Mouse (Mus musculus) hindbrain, embryonic 14.5 days (tissue): ENCODE data around the gene Neurl4. TPM values are rescaled to one million over a fixed set of nuclear protein-coding genes. Genes with fewer than 3 reads are reported as not detected.

Experiments used
- ATAC-seq: fragments of 200-750 bp; cut with Nextera tagmentation; 2 replicates; pipeline ENCODE4 v1.8.0; 2017; ENCODE audit warnings: moderate number of reproducible peaks, mild to moderate bottlenecking, moderate TSS enrichment, moderate library complexity; ENCODE audit not compliant: low FRiP score
- DNase-seq: peaks from one replicate; pipeline ENCODE4 v3.0.0-alpha.2; 2015; ENCODE audit warnings: low spot score
- H3K27ac ChIP-seq: fragments of 300-500 bp; sonication (generic); 2 replicates; pipeline ENCODE4 v1.5.1; 2014; ENCODE audit warnings: mild to moderate bottlenecking, moderate library complexity
- H3K27me3 ChIP-seq: fragments of 300-500 bp; sonication (generic); 2 replicates; pipeline ENCODE4 v1.6.1; 2014; ENCODE audit warnings: mild to moderate bottlenecking, low read length, mixed read lengths; ENCODE audit not compliant: control insufficient read depth, insufficient read depth
- H3K36me3 ChIP-seq: fragments of 300-500 bp; sonication (generic); replicated peaks from 2 replicates; pipeline ENCODE4 v1.6.1; 2014; ENCODE audit not compliant: control insufficient read depth, insufficient read depth
- H3K4me1 ChIP-seq: fragments of 300-500 bp; sonication (generic); replicated peaks from 2 replicates; pipeline ENCODE4 v1.6.1; 2014; ENCODE audit warnings: antibody characterized with exemption, low read length, mixed read lengths; ENCODE audit not compliant: control insufficient read depth, insufficient read depth
- H3K4me2 ChIP-seq: fragments of 300-500 bp; sonication (generic); replicated peaks from 2 replicates; pipeline ENCODE4 v1.6.1; 2014; ENCODE audit warnings: mild to moderate bottlenecking, moderate library complexity
- H3K4me3 ChIP-seq: fragments of 300-500 bp; sonication (generic); replicated peaks from 2 replicates; pipeline ENCODE4 v1.5.1; 2014; ENCODE audit warnings: mild to moderate bottlenecking, low read length
- H3K9ac ChIP-seq: fragments of 300-500 bp; sonication (generic); 2 replicates; pipeline ENCODE4 v1.6.1; 2014
- H3K9me3 ChIP-seq: fragments of 300-500 bp; sonication (generic); 2 replicates; pipeline ENCODE4 v1.6.1; 2016; ENCODE audit warnings: low read length; ENCODE audit not compliant: control insufficient read depth
- WGBS: fragments of 180-500 bp; shearing (Covaris S2); extraction: QIAGEN DNeasy Blood & Tissue Kit; methylation state at CpG from one replicate; pipeline ENCODE4 v1.1.7; 2014; 5-methylcytosine and 5-hydroxymethylcytosine counted together
- polyA plus RNA-seq: library from polyadenylated mRNA; unstranded; fragments of >200 nt; fragmentation: Nextera tagmentation; extraction: Ambion mirVana; gene quantifications from 2 replicates; pipeline ENCODE4 v1.2.1, GENCODE M21; 2014

The Neurl4 gene
- polyA plus RNA-seq, 1 experiment from 2014 or later, result 28.1 TPM

GRCm38 (mm10) chr11:69879711-69880110 lies 21.2 kb upstream of the Neurl4 start:
- Histone ChIP-seq H3K9ac (no peak overlapping the region), H3K36me3 (no peaks in the 10 kb centered on the region), H3K9me3 (no peaks in the 10 kb centered on the region), H3K4me3 (peak overlapping the region; percentile 37), H3K27me3 (peaks cover 15% of the 10 kb centered on the region), H3K4me2 (peak overlapping the region; percentile 66), H3K4me1 (peaks cover 16% of the 10 kb centered on the region; the same call in 1 of the 2 replicates), H3K27ac (no peak overlapping the region)
- no peak for DNase-seq
- WGBS, result 55% methylated on average over 15 of the region's 15 CpGs
- no peak for ATAC-seq

- 0 out of 2 replicates have a peak, but pooled peaks have one; percentile 25 for ATAC-seq
- H3K4me1 ChIP-seq, result peaks cover 16% of the 10 kb centered on the region; the same call in 1 of the 2 replicates
- peak overlapping the region; percentile 14 for H3K27ac ChIP-seq
- peak; percentile 68 for DNase-seq
- H3K36me3 ChIP-seq, result no peaks in the 10 kb centered on the region
- H3K9me3 ChIP-seq, result no peaks in the 10 kb centered on the region
- H3K9ac ChIP-seq, result peak overlapping the region; percentile 57
- WGBS, result 0% methylated on average over 18 of the region's 18 CpGs
- peak overlapping the region; percentile 37 for H3K4me3 ChIP-seq
- H3K4me2 ChIP-seq, result peak overlapping the region; percentile 66
- H3K27me3 ChIP-seq, result peaks cover 15% of the 10 kb centered on the region
These were observed 20.4 kb upstream of the Neurl4 start for GRCm38 (mm10) chr11:69880506-69880852.

GRCm38 (mm10) chr11:69880853-69881603 lies 19.8 kb upstream of the Neurl4 start, which contains the start of gene Kctd11:
Gene Kctd11 (minus strand): TSS chr11:69881406.
- H3K9me3 ChIP-seq, result no peaks in the 10 kb centered on the region
- H3K27ac ChIP-seq, result peak within 1 kb of the TSS; percentile 14
- H3K4me1 ChIP-seq, result peaks cover 16% of the 10 kb centered on the region; the same call in 1 of the 2 replicates
- peak within 1 kb of the TSS; percentile 57 for H3K9ac ChIP-seq
- under 1% methylated on average over 46 of the region's 46 CpGs for WGBS
- H3K36me3 ChIP-seq, result no peaks in the 10 kb centered on the region
- H3K4me3 ChIP-seq, result peak within 1 kb of the TSS; percentile 37
- ATAC-seq, result peak; percentile 80
- H3K4me2 ChIP-seq, result peak within 1 kb of the TSS; percentile 66
- H3K27me3 ChIP-seq, result peaks cover 15% of the 10 kb centered on the region
- DNase-seq, result peak; percentile 49

GRCm38 (mm10) chr11:69881787-69882670 lies 18.8 kb upstream of the Neurl4 start:
- peak overlapping the region; percentile 37 for H3K4me3 ChIP-seq
- H3K36me3 ChIP-seq, result no peaks in the 10 kb centered on the region
- H3K9ac ChIP-seq, result peak overlapping the region; percentile 57
- 62% methylated on average over 21 of the region's 21 CpGs for WGBS
- H3K27me3 ChIP-seq, result peaks cover 15% of the 10 kb centered on the region
- H3K4me1 ChIP-seq, result peaks cover 16% of the 10 kb centered on the region; the same call in 1 of the 2 replicates
- no peaks in the 10 kb centered on the region for H3K9me3 ChIP-seq
- H3K4me2 ChIP-seq, result peak overlapping the region; percentile 66
- H3K27ac ChIP-seq, result no peak overlapping the region
- ATAC-seq (no peak), DNase-seq (no peak)

GRCm38 (mm10) chr11:69883066-69883465 lies 17.8 kb upstream of the Neurl4 start:
- Histone ChIP-seq H3K4me2 (no peak overlapping the region), H3K36me3 (no peaks in the 10 kb centered on the region), H3K9ac (no peak overlapping the region), H3K27me3 (peaks cover 15% of the 10 kb centered on the region), H3K4me3 (no peak overlapping the region), H3K27ac (no peak overlapping the region), H3K9me3 (no peaks in the 10 kb centered on the region), H3K4me1 (peaks cover 16% of the 10 kb centered on the region; the same call in 1 of the 2 replicates)
- 63% methylated on average over 4 of the region's 4 CpGs for WGBS
- ATAC-seq (no peak), DNase-seq (no peak)

- WGBS, result 89% methylated on average over 8 of the region's 8 CpGs
- H3K4me1 ChIP-seq, result peaks cover 16% of the 10 kb centered on the region; the same call in 1 of the 2 replicates
- H3K9ac ChIP-seq, result no peak overlapping the region
- H3K27ac ChIP-seq, result no peak overlapping the region
- H3K27me3 ChIP-seq, result peaks cover 15% of the 10 kb centered on the region
- no peaks in the 10 kb centered on the region for H3K9me3 ChIP-seq
- no peak overlapping the region for H3K4me2 ChIP-seq
- H3K36me3 ChIP-seq, result no peaks in the 10 kb centered on the region
- H3K4me3 ChIP-seq, result no peak overlapping the region
- no peak for ATAC-seq
- DNase-seq, result no peak
These were observed 17.2 kb upstream of the Neurl4 start for GRCm38 (mm10) chr11:69883527-69884151.

- ATAC-seq (no peak), DNase-seq (no peak)
- H3K36me3 ChIP-seq, result no peaks in the 10 kb centered on the region
- H3K27ac ChIP-seq, result no peak overlapping the region
- H3K9me3 ChIP-seq, result no peaks in the 10 kb centered on the region
- H3K4me2 ChIP-seq, result no peak overlapping the region
- H3K9ac ChIP-seq, result no peak overlapping the region
- peaks cover 16% of the 10 kb centered on the region; the same call in 1 of the 2 replicates for H3K4me1 ChIP-seq
- WGBS, result 83% methylated on average over 9 of the region's 9 CpGs
- H3K4me3 ChIP-seq, result no peak overlapping the region
- H3K27me3 ChIP-seq, result peaks cover 15% of the 10 kb centered on the region
These were observed 16.6 kb upstream of the Neurl4 start for GRCm38 (mm10) chr11:69884240-69884639.

- no peaks in the 10 kb centered on the region for H3K9me3 ChIP-seq
- H3K4me3 ChIP-seq, result no peak overlapping the region
- H3K27me3 ChIP-seq, result peaks cover 15% of the 10 kb centered on the region
- 79% methylated on average over 8 of the region's 8 CpGs for WGBS
- H3K36me3 ChIP-seq, result no peaks in the 10 kb centered on the region
- no peak overlapping the region for H3K27ac ChIP-seq
- H3K4me1 ChIP-seq, result peaks cover 16% of the 10 kb centered on the region; the same call in 1 of the 2 replicates
- DNase-seq (no peak), ATAC-seq (no peak)
- no peak overlapping the region for H3K4me2 ChIP-seq
- H3K9ac ChIP-seq, result no peak overlapping the region
These were observed 16.2 kb upstream of the Neurl4 start for GRCm38 (mm10) chr11:69884663-69885062.
